Mouse (Mus musculus): ENCODE data around the gene Adam30. TPM values are rescaled to one million over a fixed set of nuclear protein-coding genes. Genes with fewer than 3 reads are reported as not detected.

Adam30 gene
- polyA plus RNA-seq, 1 experiment from 2014 or later, result not detected

- Histone ChIP-seq H3K27ac (ENCODE audit: low read depth, low read length) (no peak overlapping the region), H3K36me3 (ENCODE audit: control insufficient read depth, insufficient read depth) (peaks cover 27% of the 10 kb centered on the region), H3K9me3 (ENCODE audit: control insufficient read depth) (no peaks in the 10 kb centered on the region), H3K4me2 (replicated peaks; ENCODE audit: low read depth) (no peak overlapping the region), H3K4me3 (ENCODE audit: low read depth, low read length) (no peak overlapping the region), H3K4me1 (replicated peaks; ENCODE audit: control insufficient read depth, insufficient read depth, low read length) (no peaks in the 10 kb centered on the region), H3K9ac (ENCODE audit: low read depth, low read length) (no peak overlapping the region), H3K27me3 (replicated peaks; ENCODE audit: control insufficient read depth, insufficient read depth, low read length) (no peaks in the 10 kb centered on the region)
- WGBS, result 74% methylated on average over 11 of the region's 11 CpGs
- TF ChIP-seq CTCF (IDR thresholded peaks at IDR 0.05; ENCODE audit: low read depth), result no peak
- no peak for ATAC-seq
These were observed 10.5 kb upstream of the Adam30 start for GRCm38 (mm10) chr3:98149881-98150280.

DNA sequence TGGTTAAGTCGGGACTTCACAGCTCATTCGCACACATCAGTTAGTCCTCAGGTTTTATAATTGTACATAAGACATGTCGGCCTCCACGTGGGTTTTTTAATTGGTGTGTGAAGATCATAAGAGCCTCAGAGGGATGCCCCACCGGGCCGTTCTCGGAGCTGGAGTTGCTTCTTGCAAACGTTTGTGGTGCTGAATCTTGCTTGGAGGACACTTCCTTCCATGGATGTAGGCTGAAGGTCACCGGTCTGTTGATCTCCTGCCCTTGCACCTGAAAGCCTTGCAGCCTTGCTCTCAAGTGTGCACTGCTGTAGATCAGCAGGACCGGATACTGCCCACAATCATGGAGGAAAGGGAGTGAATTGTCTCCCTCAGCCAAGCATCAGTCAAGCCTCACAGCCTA lies 9.4 kb upstream of the Adam30 start:
- WGBS, result 89% methylated on average over 10 of the region's 10 CpGs

DNA sequence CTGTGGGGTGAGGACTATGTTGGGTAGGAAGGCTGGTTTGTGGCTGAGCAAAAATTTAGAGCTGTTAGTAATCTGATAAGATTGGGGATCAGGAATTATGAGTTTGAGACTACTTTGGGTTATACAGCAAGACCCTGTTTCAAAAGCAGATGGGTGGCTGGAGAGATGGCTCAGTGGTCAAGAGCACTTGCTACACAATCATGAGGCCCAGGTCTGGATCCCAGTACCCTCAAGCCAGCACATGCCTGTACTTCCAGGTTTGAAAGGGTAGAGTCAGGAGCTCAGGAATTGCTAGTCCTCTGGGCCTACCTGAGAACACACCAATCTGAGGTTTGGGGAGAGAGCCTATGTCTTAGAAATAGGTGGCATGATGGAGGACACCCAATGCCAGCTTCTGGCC lies 7.0 kb upstream of the Adam30 start:
- H3K4me3 ChIP-seq (ENCODE audit: low read depth, low read length), result no peak overlapping the region
- ATAC-seq, result no peak

More for the DNA sequence above, 9.4 kb upstream of the Adam30 start:
- H3K4me2 ChIP-seq (replicated peaks; ENCODE audit: low read depth), result no peak overlapping the region
- no peak overlapping the region for H3K4me3 ChIP-seq (ENCODE audit: low read depth, low read length)
- H3K4me1 ChIP-seq (replicated peaks; ENCODE audit: control insufficient read depth, insufficient read depth, low read length), result no peaks in the 10 kb centered on the region
- no peaks in the 10 kb centered on the region for H3K27me3 ChIP-seq (replicated peaks; ENCODE audit: control insufficient read depth, insufficient read depth, low read length)
- H3K27ac ChIP-seq (ENCODE audit: low read depth, low read length), result no peak overlapping the region
- H3K9ac ChIP-seq (ENCODE audit: low read depth, low read length), result no peak overlapping the region
- TF ChIP-seq CTCF (IDR thresholded peaks at IDR 0.05; ENCODE audit: low read depth), result no peak
- peaks cover 20% of the 10 kb centered on the region for H3K36me3 ChIP-seq (ENCODE audit: control insufficient read depth, insufficient read depth)
- ATAC-seq, result no peak
- H3K9me3 ChIP-seq (ENCODE audit: control insufficient read depth), result no peaks in the 10 kb centered on the region

GRCm38 (mm10) chr3:98156158-98156557 lies 4.3 kb upstream of the Adam30 start:
- Histone ChIP-seq H3K4me1 (replicated peaks; ENCODE audit: control insufficient read depth, insufficient read depth, low read length) (no peaks in the 10 kb centered on the region), H3K9ac (ENCODE audit: low read depth, low read length) (no peak overlapping the region), H3K27me3 (replicated peaks; ENCODE audit: control insufficient read depth, insufficient read depth, low read length) (no peaks in the 10 kb centered on the region), H3K4me3 (ENCODE audit: low read depth, low read length) (no peak overlapping the region), H3K9me3 (ENCODE audit: control insufficient read depth) (no peaks in the 10 kb centered on the region), H3K36me3 (ENCODE audit: control insufficient read depth, insufficient read depth) (no peaks in the 10 kb centered on the region), H3K4me2 (replicated peaks; ENCODE audit: low read depth) (0 out of 2 replicates have a peak overlapping the region, but pooled peaks have one; percentile 6), H3K27ac (ENCODE audit: low read depth, low read length) (no peak overlapping the region)
- 16% methylated on average over 4 of the region's 4 CpGs for WGBS
- no peak for TF ChIP-seq CTCF (IDR thresholded peaks at IDR 0.05; ENCODE audit: low read depth)
- no peak for ATAC-seq

More for the DNA sequence above, 7.0 kb upstream of the Adam30 start:
- no peak for TF ChIP-seq CTCF (IDR thresholded peaks at IDR 0.05; ENCODE audit: low read depth)
- Histone ChIP-seq H3K4me1 (replicated peaks; ENCODE audit: control insufficient read depth, insufficient read depth, low read length) (no peaks in the 10 kb centered on the region), H3K27me3 (replicated peaks; ENCODE audit: control insufficient read depth, insufficient read depth, low read length) (no peaks in the 10 kb centered on the region), H3K4me2 (replicated peaks; ENCODE audit: low read depth) (no peak overlapping the region), H3K27ac (ENCODE audit: low read depth, low read length) (no peak overlapping the region), H3K9me3 (ENCODE audit: control insufficient read depth) (no peaks in the 10 kb centered on the region), H3K36me3 (ENCODE audit: control insufficient read depth, insufficient read depth) (no peaks in the 10 kb centered on the region), H3K9ac (ENCODE audit: low read depth, low read length) (no peak overlapping the region)

- Histone ChIP-seq H3K4me3 (ENCODE audit: low read depth, low read length) (no peak overlapping the region), H3K36me3 (ENCODE audit: control insufficient read depth, insufficient read depth) (no peaks in the 10 kb centered on the region), H3K27ac (ENCODE audit: low read depth, low read length) (no peak overlapping the region), H3K9ac (ENCODE audit: low read depth, low read length) (no peak overlapping the region), H3K27me3 (replicated peaks; ENCODE audit: control insufficient read depth, insufficient read depth, low read length) (no peaks in the 10 kb centered on the region), H3K9me3 (ENCODE audit: control insufficient read depth) (no peaks in the 10 kb centered on the region), H3K4me1 (replicated peaks; ENCODE audit: control insufficient read depth, insufficient read depth, low read length) (no peaks in the 10 kb centered on the region), H3K4me2 (replicated peaks; ENCODE audit: low read depth) (no peak overlapping the region)
- TF ChIP-seq CTCF (IDR thresholded peaks at IDR 0.05; ENCODE audit: low read depth), result no peak
- ATAC-seq, result no peak
- WGBS, result 67% methylated on average over 2 of the region's 2 CpGs
These were observed 3.4 kb upstream of the Adam30 start for GRCm38 (mm10) chr3:98157073-98157472.

GRCm38 (mm10) chr3:98157585-98157984 lies 2.8 kb upstream of the Adam30 start:
- TF ChIP-seq CTCF (IDR thresholded peaks at IDR 0.05; ENCODE audit: low read depth), result no peak
- no peak for ATAC-seq
- WGBS, result 52% methylated on average over 2 of the region's 2 CpGs
- H3K4me1 ChIP-seq (replicated peaks; ENCODE audit: control insufficient read depth, insufficient read depth, low read length), result no peaks in the 10 kb centered on the region
- no peak overlapping the region for H3K27ac ChIP-seq (ENCODE audit: low read depth, low read length)
- no peak overlapping the region for H3K9ac ChIP-seq (ENCODE audit: low read depth, low read length)
- no peak overlapping the region for H3K4me3 ChIP-seq (ENCODE audit: low read depth, low read length)
- H3K36me3 ChIP-seq (ENCODE audit: control insufficient read depth, insufficient read depth), result no peaks in the 10 kb centered on the region
- H3K9me3 ChIP-seq (ENCODE audit: control insufficient read depth), result no peaks in the 10 kb centered on the region
- no peaks in the 10 kb centered on the region for H3K27me3 ChIP-seq (replicated peaks; ENCODE audit: control insufficient read depth, insufficient read depth, low read length)
- H3K4me2 ChIP-seq (replicated peaks; ENCODE audit: low read depth), result no peak overlapping the region

GRCm38 (mm10) chr3:98158646-98159045 lies 1.8 kb upstream of the Adam30 start:
- Histone ChIP-seq H3K27me3 (replicated peaks; ENCODE audit: control insufficient read depth, insufficient read depth, low read length) (no peaks in the 10 kb centered on the region), H3K4me1 (replicated peaks; ENCODE audit: control insufficient read depth, insufficient read depth, low read length) (no peaks in the 10 kb centered on the region), H3K36me3 (ENCODE audit: control insufficient read depth, insufficient read depth) (no peaks in the 10 kb centered on the region), H3K9ac (ENCODE audit: low read depth, low read length) (no peak overlapping the region), H3K27ac (ENCODE audit: low read depth, low read length) (no peak overlapping the region), H3K4me3 (ENCODE audit: low read depth, low read length) (no peak overlapping the region), H3K9me3 (ENCODE audit: control insufficient read depth) (no peaks in the 10 kb centered on the region), H3K4me2 (replicated peaks; ENCODE audit: low read depth) (no peak overlapping the region)
- ATAC-seq, result no peak
- 78% methylated on average over 4 of the region's 4 CpGs for WGBS
- TF ChIP-seq CTCF (IDR thresholded peaks at IDR 0.05; ENCODE audit: low read depth), result no peak
